Mouse (Mus musculus) liver, postnatal 0 days (tissue): ENCODE measurements around the gene Slc6a8.

Source experiments
- CTCF ChIP-seq: sonication (generic); IDR thresholded peaks from 2 replicates; pipeline ENCODE4 v1.5.1; 2016; ENCODE audit warnings: antibody characterized with exemption, low read depth
- EP300 ChIP-seq: IDR thresholded peaks from 2 replicates; pipeline ENCODE4 v1.6.1; 2016; ENCODE audit warnings: antibody characterized with exemption, low read depth, mild to moderate bottlenecking

DNA sequence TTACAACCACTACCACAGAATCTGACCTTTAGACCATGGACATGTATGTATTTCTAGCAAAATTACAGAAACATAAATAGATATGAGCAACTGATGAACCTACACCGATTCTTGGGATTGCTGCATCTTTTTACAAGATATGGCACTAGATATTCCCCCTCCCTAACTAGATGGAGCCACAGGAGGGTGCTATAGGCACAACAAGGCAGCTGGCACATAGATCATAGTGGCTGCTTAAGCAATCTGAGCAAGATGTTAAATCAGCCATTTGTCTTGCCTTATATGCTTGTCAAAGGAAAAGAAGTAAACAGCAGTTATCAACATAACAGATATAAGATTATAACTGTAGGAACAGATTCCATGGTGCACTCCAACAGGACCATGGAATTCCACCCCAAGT, 27.5 kb downstream of the Slc6a8 start:
- peak; percentile 53 for TF ChIP-seq CTCF
- no peak for TF ChIP-seq EP300
